Mouse (Mus musculus) Patski (cell line): ENCODE data around the gene Csrnp1. TPM values are rescaled to one million over a fixed set of nuclear protein-coding genes. Genes with fewer than 3 reads are reported as not detected.

Experiments
- ATAC-seq: fragments of 100-300 bp; one replicate; pipeline ENCODE4 v1.8.0; 2021
- CTCF ChIA-PET: fragments of 350-600 bp; sonication (Branson Sonifier 250); formaldehyde crosslinking; loops from one replicate; lab custom pipeline; 2022; ENCODE audit warnings: inconsistent platforms; lab: Charles Lee
- POLR2A ChIA-PET: fragments of 350-600 bp; sonication (Branson Sonifier 250); formaldehyde crosslinking; loops from one replicate; lab custom pipeline; 2022; ENCODE audit warnings: antibody characterized with exemption, inconsistent platforms; lab: Charles Lee
- DNase-seq: peaks from one replicate; pipeline ENCODE4 v3.0.0-alpha.2; 2011; ENCODE audit warnings: low read depth, low spot score
- H3K27me3 ChIP-seq: fragments of 371-371 bp; one replicate; pipeline ENCODE4 v1.5.1; 2021
- CTCF ChIP-seq: fragments of 100-300 bp; IDR thresholded peaks from one replicate; pipeline ENCODE4 v1.5.1; 2021
- in situ Hi-C: fragments of 300-500 bp; cut with MboI; formaldehyde crosslinking; loops from 3 replicates; pipeline ENCODE4 v1.11.1; 2018; ENCODE audit warnings: low pct_unique_long_range_greater_than_20kb, mixed read lengths
- polyA plus RNA-seq: library from polyadenylated mRNA; unstranded; gene quantifications from one replicate; pipeline ENCODE4 v1.2.3, GENCODE M21; 2021

Csrnp1 gene
- polyA plus RNA-seq, 1 experiment from 2014 or later = 18.8 TPM

- in situ Hi-C loops = no loop called here
- ChIA-PET CTCF (interaction anchor here (1.3 to 1.7 kb wide), 2 partner anchors 109 to 135 kb away, joined by 3 to 9 read pairs; no protein-coding TSS in a partner anchor), POLR2A (no interaction called here)
- DNase-seq (no peak), ATAC-seq (peak; percentile 53)
- H3K27me3 ChIP-seq = no peaks in the 10 kb centered on the region
- TF ChIP-seq CTCF = no peak
Observed at GRCm38 (mm10) chr9:119962987-119963667, 21.3 kb downstream of the Csrnp1 start.

GRCm38 (mm10) chr9:119962216-119962615 lies 22.2 kb downstream of the Csrnp1 start:
- CTCF ChIA-PET = interaction anchor here (1.3 to 1.7 kb wide), 2 partner anchors 110 to 136 kb away, joined by 3 to 9 read pairs; no protein-coding TSS in a partner anchor
- ATAC-seq (no peak), DNase-seq (no peak)
- POLR2A ChIA-PET = interaction anchor here (0.6 kb wide), 1 partner anchor 166 kb away, joined by 3 read pairs; no protein-coding TSS in a partner anchor
- TF ChIP-seq CTCF = no peak
- in situ Hi-C loops = no loop called here
- no peaks in the 10 kb centered on the region for H3K27me3 ChIP-seq

- H3K27me3 ChIP-seq = no peaks in the 10 kb centered on the region
- CTCF ChIA-PET = no interaction called here
- no peak for ATAC-seq
- POLR2A ChIA-PET = no interaction called here
- in situ Hi-C loops = no loop called here
- DNase-seq = no peak
- no peak for TF ChIP-seq CTCF
Observed at GRCm38 (mm10) chr9:119958835-119959234, 25.6 kb downstream of the Csrnp1 start.

- ChIA-PET CTCF (no interaction called here), POLR2A (no interaction called here)
- TF ChIP-seq CTCF = no peak
- no peak for ATAC-seq
- no peak for DNase-seq
- no peaks in the 10 kb centered on the region for H3K27me3 ChIP-seq
- in situ Hi-C loops = no loop called here
Observed at GRCm38 (mm10) chr9:119951388-119951787, 33.1 kb downstream of the Csrnp1 start.

- ATAC-seq (no peak), DNase-seq (no peak)
Observed at GRCm38 (mm10) chr9:119950434-119950833, 34.0 kb downstream of the Csrnp1 start.

GRCm38 (mm10) chr9:119948804-119949203 lies 35.7 kb downstream of the Csrnp1 start:
- in situ Hi-C loops = no loop called here
- ATAC-seq (no peak), DNase-seq (no peak)
- ChIA-PET POLR2A (no interaction called here), CTCF (interaction anchor here (1.3 kb wide), 1 partner anchor 22 kb away, joined by 4 read pairs; no protein-coding TSS in a partner anchor)
- TF ChIP-seq CTCF = no peak
- no peaks in the 10 kb centered on the region for H3K27me3 ChIP-seq

More at GRCm38 (mm10) chr9:119950434-119950833, 34.0 kb downstream of the Csrnp1 start:
- ChIA-PET POLR2A (interaction anchor here (0.9 kb wide), 1 partner anchor 17 kb away, joined by 6 read pairs; no protein-coding TSS in a partner anchor), CTCF (interaction anchor here (1.3 kb wide), 1 partner anchor 9 kb away, joined by 3 read pairs; no protein-coding TSS in a partner anchor)
- no peak for TF ChIP-seq CTCF
- no peaks in the 10 kb centered on the region for H3K27me3 ChIP-seq
- in situ Hi-C loops = no loop called here

- ChIA-PET CTCF (no interaction called here), POLR2A (no interaction called here)
- in situ Hi-C loops = no loop called here
- no peak for TF ChIP-seq CTCF
- no peak for DNase-seq
- no peak for ATAC-seq
- no peaks in the 10 kb centered on the region for H3K27me3 ChIP-seq
Observed at GRCm38 (mm10) chr9:119945173-119945900, 39.1 kb downstream of the Csrnp1 start.

GRCm38 (mm10) chr9:119943326-119943725 lies 41.1 kb downstream of the Csrnp1 start:
- no peak for TF ChIP-seq CTCF
- in situ Hi-C loops = no loop called here
- no peak for ATAC-seq

GRCm38 (mm10) chr9:119941861-119942260 lies 42.6 kb downstream of the Csrnp1 start:
- no peak for DNase-seq
- POLR2A ChIA-PET = no interaction called here
- no peak for TF ChIP-seq CTCF
- no peaks in the 10 kb centered on the region for H3K27me3 ChIP-seq
- CTCF ChIA-PET = no interaction called here
- in situ Hi-C loops = no loop called here
- ATAC-seq = no peak

More at GRCm38 (mm10) chr9:119943326-119943725, 41.1 kb downstream of the Csrnp1 start:
- no peaks in the 10 kb centered on the region for H3K27me3 ChIP-seq
- ChIA-PET POLR2A (no interaction called here), CTCF (no interaction called here)
- no peak for DNase-seq

GRCm38 (mm10) chr9:119941407-119941806 lies 43.1 kb downstream of the Csrnp1 start:
- DNase-seq (no peak), ATAC-seq (no peak)
- H3K27me3 ChIP-seq = no peaks in the 10 kb centered on the region
- TF ChIP-seq CTCF = no peak
- ChIA-PET CTCF (no interaction called here), POLR2A (no interaction called here)
- in situ Hi-C loops = no loop called here

- POLR2A ChIA-PET = no interaction called here
- in situ Hi-C loops = no loop called here
- no peak for DNase-seq
- H3K27me3 ChIP-seq = no peaks in the 10 kb centered on the region
- ATAC-seq = no peak
- CTCF ChIA-PET = no interaction called here
- no peak for TF ChIP-seq CTCF
Observed at GRCm38 (mm10) chr9:119939646-119940045, 44.8 kb downstream of the Csrnp1 start.
